Mouse (Mus musculus) CH12.LX (cell line): ENCODE results near the gene Cxcl16. TPM values are rescaled to one million over a fixed set of nuclear protein-coding genes. Genes with fewer than 3 reads are reported as not detected.

Experiments
- DNase-seq: peaks from one replicate; pipeline ENCODE4 v3.0.0-alpha.2; 2013; ENCODE audit errors: extremely low read depth
- H3K27ac ChIP-seq: 2 replicates; pipeline ENCODE4 v1.5.1; 2012; ENCODE audit warnings: low read depth, mild to moderate bottlenecking, control low read depth, moderate library complexity; ENCODE audit not compliant: insufficient read depth
- H3K27me3 ChIP-seq: replicated peaks from 2 replicates; pipeline ENCODE3; 2012; ENCODE audit warnings: inconsistent platforms
- H3K36me3 ChIP-seq, 2 experiments: replicated peaks in 1 of 2; 2 replicates each; pipeline versions ENCODE3 to v1.6.1; 2012; ENCODE audit warnings: inconsistent platforms in 1 of 2, low read length in 1 of 2, mild to moderate bottlenecking in 1 of 2, mixed read lengths in 1 of 2, moderate library complexity in 1 of 2; ENCODE audit not compliant: control insufficient read depth in 1 of 2, insufficient read depth in 1 of 2
- H3K4me1 ChIP-seq, 2 experiments: 2 replicates each; pipeline ENCODE4 v1.6.1; 2012; ENCODE audit warnings: inconsistent platforms in 1 of 2, moderate library complexity in 1 of 2; ENCODE audit not compliant: insufficient read depth in 2 of 2, control insufficient read depth in 1 of 2
- H3K4me2 ChIP-seq: 2 replicates; pipeline ENCODE4 v1.6.1; 2012; ENCODE audit warnings: low read depth, mild to moderate bottlenecking, control low read depth; ENCODE audit not compliant: poor library complexity, insufficient read depth, severe bottlenecking
- H3K4me3 ChIP-seq, 3 experiments: fragments of 150-350 bp in 1 of 3; sonication (generic) in 1 of 3; replicated peaks in 1 of 3; 2 replicates each; pipeline versions ENCODE3 to v1.5.1; 2011 to 2012; ENCODE audit warnings: low read depth in 2 of 3, low read length in 2 of 3, mild to moderate bottlenecking in 2 of 3, moderate library complexity in 2 of 3, control low read depth in 1 of 3, improper control_type of control experiment in 1 of 3, inconsistent platforms in 1 of 3, mixed read lengths in 1 of 3; ENCODE audit not compliant: poor library complexity in 1 of 3
- H3K79me2 ChIP-seq: replicated peaks from 2 replicates; pipeline ENCODE4 v1.6.1; 2012; ENCODE audit warnings: mild to moderate bottlenecking, moderate library complexity; ENCODE audit not compliant: control insufficient read depth, poor library complexity, insufficient read depth, severe bottlenecking; ENCODE audit errors: extremely low read depth
- H3K9ac ChIP-seq: 2 replicates; pipeline ENCODE4 v1.6.1; 2012; ENCODE audit warnings: low read depth, mild to moderate bottlenecking, control low read depth, moderate library complexity; ENCODE audit not compliant: insufficient read depth
- H3K9me3 ChIP-seq: replicated peaks from 2 replicates; pipeline ENCODE3; 2012; ENCODE audit warnings: low read length, inconsistent platforms, mixed read lengths
- CHD1 ChIP-seq: IDR thresholded peaks from 2 replicates; pipeline ENCODE4 v1.6.1; 2012; ENCODE audit warnings: low read depth, low read length, improper control_type of control experiment, inconsistent platforms
- CTCF ChIP-seq, 2 experiments: IDR thresholded peaks in 1 of 2; conservative IDR thresholded peaks in 1 of 2; 2 replicates each; pipeline ENCODE4 v1.5.1; 2011 to 2012; ENCODE audit warnings: low read depth in 2 of 2, low read length in 2 of 2, improper control_type of control experiment in 1 of 2, inconsistent platforms in 1 of 2, mild to moderate bottlenecking in 1 of 2, moderate library complexity in 1 of 2
- HCFC1 ChIP-seq: IDR thresholded peaks from 2 replicates; pipeline ENCODE4 v1.6.1; 2012; ENCODE audit warnings: low read depth, mild to moderate bottlenecking, inconsistent platforms, low read length, improper control_type of control experiment
- IRF4 ChIP-seq: IDR thresholded peaks from 2 replicates; pipeline ENCODE4 v1.6.1; 2014; ENCODE audit warnings: low read depth, mild to moderate bottlenecking, inconsistent platforms, low read length, improper control_type of control experiment
- JUN ChIP-seq: IDR thresholded peaks from 2 replicates; pipeline ENCODE4 v1.6.1; 2011; ENCODE audit warnings: low read depth, mild to moderate bottlenecking, low read length, improper control_type of control experiment, moderate library complexity; ENCODE audit not compliant: insufficient read depth
- MXI1 ChIP-seq: IDR thresholded peaks from 2 replicates; pipeline ENCODE4 v1.6.1; 2011; ENCODE audit warnings: mild to moderate bottlenecking, low read depth, low read length, improper control_type of control experiment
- MYC ChIP-seq: IDR thresholded peaks from 2 replicates; pipeline ENCODE4 v1.6.1; 2011; ENCODE audit warnings: low read depth, mild to moderate bottlenecking, improper control_type of control experiment, low read length
- POLR2AphosphoS2 ChIP-seq: IDR thresholded peaks from 2 replicates; pipeline ENCODE4 v1.6.1; 2011; ENCODE audit warnings: low read depth, low read length, improper control_type of control experiment
- TBP ChIP-seq: conservative IDR thresholded peaks from 2 replicates; pipeline ENCODE4 v1.6.1; 2011; ENCODE audit warnings: low read depth, low read length, improper control_type of control experiment
- TCF12 ChIP-seq: IDR thresholded peaks from 2 replicates; pipeline ENCODE4 v1.6.1; 2014; ENCODE audit warnings: low read depth, mild to moderate bottlenecking, inconsistent platforms, low read length, improper control_type of control experiment
- USF2 ChIP-seq: conservative IDR thresholded peaks from 2 replicates; pipeline ENCODE4 v1.6.1; 2011; ENCODE audit warnings: low read depth, low read length, improper control_type of control experiment
- ZC3H11A ChIP-seq: IDR thresholded peaks from 2 replicates; pipeline ENCODE4 v1.6.1; 2012; ENCODE audit warnings: low read depth, mild to moderate bottlenecking, inconsistent platforms, low read length, improper control_type of control experiment
- dilution Hi-C: fragments of 300-500 bp; cut with MboI; formaldehyde crosslinking; loops from 2 replicates; pipeline ENCODE4 v1.14.3; 2020; ENCODE audit warnings: low sequenced_read_pairs; ENCODE audit not compliant: extremely low pct_unique_long_range_greater_than_20kb, extremely low pct_ligation_motif_present
- in situ Hi-C: fragments of 300-500 bp; cut with MboI; formaldehyde crosslinking; loops from 3 replicates; pipeline ENCODE4 v1.14.3; 2019; ENCODE audit warnings: low sequenced_read_pairs, low pct_ligation_motif_present, low pct_unique_long_range_greater_than_20kb, mixed read lengths
- polyA plus RNA-seq: library from polyadenylated mRNA; unstranded; fragments of >175 nt; gene quantifications from 2 replicates; pipeline ENCODE4 v1.2.1, GENCODE M21; 2012; ENCODE audit warnings: low read depth; ENCODE audit not compliant: insufficient read length
- total RNA-seq, 2 experiments: library from RNA; depleted of rRNA; stranded (reverse); fragments of 300-350 nt in 1 of 2; fragments of >200 nt in 1 of 2; gene quantifications; 2 replicates each; pipeline ENCODE4 v1.2.3; 2012 to 2014

The Cxcl16 gene
- total and polyA plus RNA-seq, 3 experiments = 0.04 to 0.56 TPM; not detected in 1

GRCm38 (mm10) chr11:70467902-70468619 lies 8.3 kb upstream of the Cxcl16 start:
- dilution Hi-C loops (no loop called here), in situ Hi-C loops (no loop called here)
- H3K27me3 ChIP-seq = no peaks in the 10 kb centered on the region
- TF ChIP-seq JUN (no peak), CTCF (conservative IDR thresholded peaks at IDR 0.05 in 1 of 2, IDR thresholded peaks at IDR 0.05 in 1 of 2; ENCODE audit: low read depth in 2 of 2, low read length in 2 of 2) (no peak), TBP (no peak), MXI1 (no peak)
- no peaks in the 10 kb centered on the region for H3K36me3 ChIP-seq
- no peak for DNase-seq
- H3K4me3 ChIP-seq = no peak overlapping the region
- H3K79me2 ChIP-seq = no peaks in the 10 kb centered on the region
- H3K9ac ChIP-seq = no peak overlapping the region
- H3K4me1 ChIP-seq = peaks cover 0 to 13% of the 10 kb centered on the region in 2 experiments; a peak in 1 of 4 replicates
- no peaks in the 10 kb centered on the region for H3K9me3 ChIP-seq
- H3K27ac ChIP-seq = no peak overlapping the region
- H3K4me2 ChIP-seq = no peak overlapping the region

DNA sequence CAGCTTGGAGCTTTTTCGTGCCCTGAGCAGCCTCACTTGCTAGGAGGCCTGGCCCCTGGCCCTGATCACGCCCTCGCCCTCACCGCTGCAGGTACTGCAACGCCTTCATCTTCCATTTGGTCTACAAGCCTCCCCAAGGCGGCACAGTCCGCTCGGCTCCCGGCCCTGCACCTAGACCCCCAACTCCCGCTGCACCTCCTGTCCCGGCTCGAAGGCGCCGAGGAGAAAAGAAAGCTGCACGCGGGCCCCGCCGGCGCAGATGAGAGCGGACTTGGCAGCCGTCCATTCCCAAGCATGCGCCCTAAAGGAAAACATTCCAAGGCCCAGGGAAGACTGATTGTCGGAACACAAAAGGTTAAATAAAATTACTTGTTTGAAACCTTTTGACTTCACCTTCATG lies 6.0 kb upstream of the Cxcl16 start:
- no peaks in the 10 kb centered on the region for H3K27me3 ChIP-seq
- H3K4me1 ChIP-seq = peaks cover 0 to 9% of the 10 kb centered on the region in 2 experiments; a peak in 1 of 4 replicates

DNA sequence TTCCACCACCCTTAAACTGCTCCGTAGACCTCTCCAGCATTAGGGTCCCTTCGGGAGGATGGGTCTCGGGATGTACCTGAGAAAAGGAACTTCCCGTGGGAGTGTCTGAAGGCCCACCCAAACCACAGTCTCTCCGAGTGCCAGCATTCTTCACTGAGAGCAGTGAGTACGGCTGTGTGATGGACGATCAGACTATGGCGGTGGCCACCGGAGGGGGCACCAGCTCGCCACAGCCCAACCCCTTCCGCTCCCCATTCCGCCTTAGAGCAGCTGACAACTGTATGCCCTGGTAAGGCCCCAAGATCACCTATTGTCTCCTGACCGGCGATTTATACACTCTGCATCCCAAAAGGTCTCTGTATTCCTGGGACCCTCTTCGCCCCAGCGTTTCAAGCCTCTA lies 5.4 kb upstream of the Cxcl16 start:
- no peak overlapping the region for H3K4me2 ChIP-seq

More for the DNA sequence above, 6.0 kb upstream of the Cxcl16 start:
- in situ Hi-C loops = no loop called here
- no peak overlapping the region for H3K27ac ChIP-seq
- H3K4me2 ChIP-seq = no peak overlapping the region
- no peak for DNase-seq
- peaks cover 3% of the 10 kb centered on the region for H3K9me3 ChIP-seq
- no peak overlapping the region for H3K9ac ChIP-seq
- dilution Hi-C loops = no loop called here
- H3K36me3 ChIP-seq = no peaks in the 10 kb centered on the region
- H3K4me3 ChIP-seq = no peak overlapping the region
- H3K79me2 ChIP-seq = no peaks in the 10 kb centered on the region
- TF ChIP-seq CHD1 (no peak), IRF4 (no peak)

More for the DNA sequence above, 5.4 kb upstream of the Cxcl16 start:
- in situ Hi-C loops = no loop called here
- no peaks in the 10 kb centered on the region for H3K36me3 ChIP-seq
- peaks cover 0 to 9% of the 10 kb centered on the region in 2 experiments; a peak in 1 of 4 replicates for H3K4me1 ChIP-seq
- H3K9ac ChIP-seq = no peak overlapping the region
- no peaks in the 10 kb centered on the region for H3K27me3 ChIP-seq
- H3K79me2 ChIP-seq = no peaks in the 10 kb centered on the region
- DNase-seq = no peak
- no peak overlapping the region for H3K27ac ChIP-seq
- dilution Hi-C loops = no loop called here
- TF ChIP-seq ZC3H11A = no peak
- TF ChIP-seq HCFC1 = no peak
- no peak for TF ChIP-seq USF2
- TF ChIP-seq MYC = no peak
- TF ChIP-seq TBP = no peak
- TF ChIP-seq CHD1 = no peak
- no peak for TF ChIP-seq TCF12
- no peak for TF ChIP-seq POLR2AphosphoS2
- peaks cover 6% of the 10 kb centered on the region for H3K9me3 ChIP-seq
- H3K4me3 ChIP-seq = no peak overlapping the region
